Mouse (Mus musculus): ENCODE data around the gene Upk3a. TPM values are rescaled to one million over a fixed set of nuclear protein-coding genes. Genes with fewer than 3 reads are reported as not detected.

Gene Upk3a
- not detected for total RNA-seq (2021)
- long read RNA-seq, experiment 1: 0 reads
- long read RNA-seq, experiment 2: 0 reads

DNA sequence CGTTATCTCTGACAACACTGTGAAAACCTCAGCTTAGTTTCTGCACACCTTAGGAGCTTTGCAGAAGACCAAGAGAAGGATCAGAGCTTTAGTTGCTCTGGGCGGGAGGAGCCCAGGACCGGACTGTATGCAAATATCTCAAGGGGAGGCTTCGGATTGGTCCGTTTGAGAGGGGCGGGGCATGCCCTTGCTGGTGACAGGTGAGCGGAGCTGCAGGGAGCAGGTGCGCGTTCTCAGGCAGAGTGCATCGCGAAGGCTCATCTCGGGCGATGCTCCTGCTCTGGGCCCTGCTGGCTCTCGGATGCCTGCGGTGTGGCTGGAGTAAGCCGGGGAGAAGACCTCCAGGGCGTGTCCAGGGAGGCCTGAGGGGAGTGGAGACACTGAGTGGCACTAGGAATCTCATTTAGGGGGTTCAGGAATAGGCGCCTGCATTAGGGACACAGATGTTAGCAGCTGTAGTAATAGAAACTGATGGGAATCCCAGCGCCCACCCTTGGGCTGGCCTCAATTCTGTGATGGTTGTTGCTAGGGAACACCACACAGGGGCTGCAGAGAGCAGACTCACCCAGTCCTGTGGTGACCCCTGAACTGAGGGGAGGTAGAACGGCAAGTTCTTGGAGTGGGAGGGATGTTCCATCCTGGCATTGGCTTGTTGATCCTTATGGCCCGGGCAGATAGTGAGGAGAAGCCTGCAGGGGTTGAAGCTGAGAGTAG is at the start of gene Upk3a:
Gene Upk3a (plus strand): TSS at position 191 of the 714 bp plus-strand sequence.
- DNase-seq: no peak
- intact Hi-C loops (cut with DNase I): no loop called here

DNA sequence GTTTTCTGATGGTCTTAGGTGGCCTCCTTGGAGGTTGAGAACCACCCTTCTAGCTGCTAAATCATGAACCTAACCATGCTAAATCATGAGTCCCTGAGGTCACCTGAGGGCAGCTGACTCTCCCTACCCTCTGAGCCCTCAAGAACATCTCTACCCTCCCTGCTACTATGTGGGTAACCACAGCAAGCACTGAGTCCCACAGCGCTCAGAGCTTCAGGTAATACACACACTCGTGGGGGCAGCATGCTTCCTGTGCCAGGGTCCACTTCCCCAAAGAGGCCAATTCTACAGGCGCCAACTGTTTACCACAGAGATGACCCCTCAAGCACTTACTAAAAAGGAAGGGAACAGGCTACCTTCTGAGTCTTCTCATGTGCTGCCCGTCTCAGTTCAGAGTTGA is 48.4 kb upstream of the Upk3a start:
- no peak for DNase-seq
- intact Hi-C loops (cut with DNase I): no loop called here

DNA sequence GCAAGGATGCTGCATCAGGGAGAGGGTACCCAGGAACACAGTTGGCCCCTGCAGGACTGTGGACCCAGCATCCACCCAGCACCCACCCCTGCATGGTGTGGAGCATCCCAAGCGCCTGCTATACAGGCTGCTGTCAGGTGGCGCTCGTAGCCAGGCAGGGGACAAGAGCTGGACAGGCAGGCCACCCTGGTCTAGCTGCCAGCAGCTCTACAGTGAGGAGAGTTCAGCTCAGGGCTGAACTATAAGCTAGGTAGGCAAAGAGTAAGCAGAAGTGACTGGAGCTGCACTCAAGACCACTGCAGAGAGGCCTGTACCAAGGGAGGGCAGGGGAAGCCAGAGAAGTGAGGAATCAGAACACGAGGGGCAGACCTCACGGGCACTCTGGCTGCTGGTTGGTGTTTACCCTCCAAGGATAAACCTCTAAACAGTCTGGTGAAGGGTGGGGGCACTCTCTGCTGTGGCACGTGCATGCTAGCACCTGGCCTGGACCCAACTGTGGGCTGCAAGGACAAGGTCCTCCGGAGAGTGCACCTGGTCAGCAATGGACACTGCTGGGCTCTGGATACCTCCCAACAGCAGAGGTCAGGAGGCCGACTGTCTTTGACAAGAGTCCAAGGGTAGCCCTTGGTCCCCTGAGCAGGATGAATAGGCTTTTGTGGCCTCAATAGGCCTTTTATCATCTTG is 43.9 kb upstream of the Upk3a start:
- DNase-seq: no peak
- intact Hi-C loops (cut with DNase I): no loop called here

GRCm38 (mm10) chr15:84973544-84973871 is 43.4 kb upstream of the Upk3a start:
- intact Hi-C loops (cut with DNase I): no loop called here
- no peak for DNase-seq

DNA sequence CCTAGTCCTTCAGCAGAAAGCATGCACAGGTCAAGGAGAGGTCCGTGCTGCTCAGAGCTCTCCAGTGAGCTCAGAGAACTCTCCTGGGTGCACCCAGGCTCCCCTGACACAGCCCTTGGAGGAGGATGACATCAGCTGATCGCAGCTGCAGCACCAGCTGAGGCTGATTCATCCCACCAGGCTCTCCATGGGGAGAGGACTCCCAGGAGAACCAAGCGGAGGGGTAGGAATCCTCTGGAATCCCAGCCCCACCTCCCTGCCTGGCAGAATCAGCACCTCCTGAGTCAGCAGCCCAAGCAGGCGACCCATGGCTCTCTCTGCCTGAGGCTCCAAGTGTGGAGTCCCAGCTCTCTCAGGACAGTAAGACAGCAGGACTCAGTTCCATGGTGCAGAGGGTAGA is 41.2 kb upstream of the Upk3a start:
- intact Hi-C loops (cut with DNase I): no loop called here
- DNase-seq: peak in 1 of 2 experiments; percentile 19

DNA sequence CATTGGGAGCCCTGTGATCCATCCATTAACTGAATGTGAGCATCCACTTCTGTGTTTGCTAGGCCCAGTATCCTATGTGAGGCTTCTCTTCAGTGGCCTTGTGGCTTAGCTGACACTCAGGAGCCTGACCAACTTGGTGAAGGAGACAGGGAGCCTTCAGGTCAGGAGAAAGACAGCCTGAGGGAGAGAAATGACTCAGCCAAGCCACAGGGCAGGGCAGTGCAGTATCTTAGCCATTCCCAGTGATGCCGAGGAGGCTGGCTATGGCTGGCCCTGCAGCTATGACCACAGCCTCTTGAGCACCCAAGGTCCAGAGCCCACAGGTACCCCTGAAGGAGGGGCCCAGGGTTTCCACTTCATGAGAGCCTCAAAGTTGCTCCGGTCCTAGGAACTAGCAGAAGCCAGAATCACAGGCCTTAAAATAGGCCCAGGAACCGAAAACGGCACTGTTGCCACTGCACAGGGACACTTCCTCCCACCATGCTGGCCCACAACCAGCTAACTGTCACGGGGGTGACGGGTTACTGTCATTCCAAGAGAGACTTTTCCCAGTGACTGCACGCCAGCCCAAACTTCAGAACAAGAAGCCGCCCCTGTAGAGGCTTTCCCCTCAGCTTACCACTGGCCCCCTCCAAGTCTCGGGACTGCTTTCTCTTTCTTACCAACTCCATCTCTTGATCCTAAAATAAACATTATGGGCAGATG is 35.2 kb upstream of the Upk3a start:
- no peak for DNase-seq
- intact Hi-C loops (cut with DNase I): no loop called here

DNA sequence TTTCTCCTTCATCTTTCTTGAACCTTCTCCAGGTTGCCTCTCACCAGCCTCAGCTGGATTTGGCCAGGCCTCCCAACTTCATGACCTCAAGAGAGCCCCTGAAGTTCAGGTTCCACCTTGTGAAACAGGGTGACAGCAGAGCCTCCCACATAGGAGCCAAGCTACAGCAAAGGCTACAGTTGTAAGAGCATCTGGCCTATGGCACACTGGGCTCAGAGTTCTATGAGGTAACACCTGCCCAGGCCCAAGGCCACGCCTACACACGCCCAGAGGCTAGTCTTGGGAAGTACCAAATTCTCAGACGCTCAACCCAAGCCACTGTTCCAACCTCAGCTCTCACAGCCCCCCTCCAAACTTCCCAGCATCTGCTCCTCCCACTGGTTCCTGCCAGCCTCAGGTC is 34.1 kb upstream of the Upk3a start:
- intact Hi-C loops (cut with DNase I): no loop called here

GRCm38 (mm10) chr15:84983721-84984120 is 33.2 kb upstream of the Upk3a start:
- intact Hi-C loops (cut with DNase I): no loop called here
- no peak for DNase-seq

More for the DNA sequence above, 34.1 kb upstream of the Upk3a start:
- no peak for DNase-seq

DNA sequence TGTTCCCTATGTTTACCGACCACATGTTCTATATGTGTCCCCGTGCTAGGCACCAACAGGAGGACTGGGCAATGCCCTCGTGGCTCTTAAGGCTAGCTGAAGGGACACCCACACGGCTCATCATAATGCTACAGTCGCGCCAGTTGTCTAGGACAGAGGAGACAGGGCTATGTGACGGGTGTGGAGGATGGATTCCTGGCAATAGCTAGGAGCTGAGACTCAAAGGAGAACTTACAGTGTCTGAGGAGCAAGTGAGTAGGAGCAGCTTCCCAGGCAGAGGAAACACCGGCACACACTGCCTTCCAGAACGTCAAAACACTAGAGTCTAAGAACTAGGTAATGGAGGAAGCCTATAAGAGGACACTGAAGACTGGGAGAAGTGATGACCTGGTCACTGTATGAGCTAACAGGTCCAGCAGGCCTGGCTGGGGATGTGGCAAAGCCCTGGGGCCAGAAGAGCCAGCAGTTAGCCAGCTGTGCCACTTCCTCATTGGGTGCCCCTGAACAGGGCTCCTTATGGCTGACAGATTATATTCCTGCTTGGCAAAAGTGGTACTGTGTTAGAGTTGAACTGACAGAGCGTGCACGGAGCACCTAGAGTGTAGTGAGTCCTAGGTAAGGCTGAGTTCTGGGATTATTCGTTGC is 31.3 kb upstream of the Upk3a start:
- DNase-seq: no peak
- intact Hi-C loops (cut with DNase I): loop anchor here (5.0 kb wide), 1 partner anchor 58 kb away; no protein-coding TSS in a partner anchor

DNA sequence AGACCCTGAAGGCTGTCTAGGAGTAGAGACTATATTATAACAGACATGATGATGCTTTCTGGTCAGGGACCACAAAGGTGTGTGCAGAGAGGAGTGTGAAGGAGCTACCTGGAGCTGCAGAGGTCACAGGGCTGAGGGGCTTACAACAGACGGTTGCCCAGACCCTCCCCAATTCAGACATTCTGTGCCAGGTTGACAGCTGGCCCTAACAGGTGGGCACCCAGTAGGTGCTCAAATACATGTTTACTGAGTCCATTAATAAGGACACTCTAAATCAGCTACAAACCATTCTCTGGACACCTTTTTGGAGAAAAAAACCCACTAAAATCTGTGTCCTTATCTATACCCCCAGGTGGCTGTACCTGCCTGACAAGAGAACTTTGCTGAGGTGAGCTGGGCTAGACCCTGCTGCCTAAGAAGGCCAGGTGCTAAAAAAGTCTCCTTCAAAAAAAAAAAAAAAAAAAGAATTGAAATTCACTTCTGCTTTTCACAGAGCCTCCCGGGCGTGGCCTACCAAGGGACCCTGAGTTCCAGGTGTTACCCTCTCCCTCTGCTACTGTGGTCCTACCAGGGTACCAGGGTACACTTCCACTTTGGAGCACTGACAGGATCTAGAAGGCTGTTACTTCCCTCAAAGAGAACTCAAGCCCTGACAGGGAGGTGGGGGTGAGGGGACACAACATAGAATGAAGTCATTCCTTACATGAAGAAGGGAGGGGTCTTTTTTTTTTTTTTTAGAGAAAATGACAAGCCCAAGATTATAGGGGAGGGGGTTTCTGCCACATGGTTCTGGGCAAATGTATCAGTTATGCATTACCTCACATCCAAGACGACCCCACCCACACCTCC is 30.5 kb upstream of the Upk3a start:
- intact Hi-C loops (cut with DNase I): loop anchor here (5.0 kb wide), 1 partner anchor 59 kb away; no protein-coding TSS in a partner anchor
- DNase-seq: no peak

DNA sequence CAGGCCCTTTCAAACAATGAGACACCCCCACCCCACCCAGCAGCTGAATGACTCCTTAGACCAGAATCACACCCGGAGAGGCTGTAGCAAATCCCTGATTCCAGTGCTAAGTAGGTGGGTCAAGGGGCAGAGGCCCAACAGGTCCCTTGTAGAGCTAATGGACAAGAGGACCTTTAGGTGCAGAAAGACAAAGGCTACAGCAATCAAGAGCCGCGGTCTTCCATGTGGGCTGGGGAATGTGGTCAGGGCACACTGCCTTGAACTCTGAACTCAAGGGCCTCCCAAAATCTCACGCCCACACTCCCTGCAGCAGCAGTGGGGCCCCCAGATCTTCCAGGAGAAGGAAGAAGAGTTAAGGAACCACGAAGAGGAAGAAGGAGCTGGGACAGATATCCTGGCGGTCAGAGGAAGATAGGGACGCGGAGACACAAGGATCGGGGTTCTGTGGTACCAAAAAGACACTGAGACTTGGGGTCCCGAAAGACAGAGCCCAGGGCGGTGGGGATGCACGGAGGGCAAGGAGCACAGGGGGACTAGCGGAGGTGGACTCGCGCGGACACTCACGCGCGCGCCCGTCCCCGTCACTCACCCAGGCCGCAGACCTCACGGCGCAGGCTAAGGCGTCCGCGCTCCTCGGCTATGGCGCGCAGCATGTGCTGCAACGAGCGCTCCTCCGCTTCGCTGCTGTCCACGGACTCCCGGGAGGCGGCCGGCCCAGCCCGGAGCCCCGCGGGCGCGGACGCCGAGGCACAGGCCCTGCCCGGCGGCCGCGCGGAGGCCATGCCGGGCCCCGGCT is 29.7 kb upstream of the Upk3a start:
- intact Hi-C loops (cut with DNase I): loop anchor here (5.0 kb wide), 1 partner anchor 60 kb away; no protein-coding TSS in a partner anchor
- no peak for DNase-seq

- intact Hi-C loops (cut with DNase I): loop anchor here (5.0 kb wide), 1 partner anchor 61 kb away; no protein-coding TSS in a partner anchor
- peak; percentile 88 to 89 for DNase-seq
These were observed 28.8 kb upstream of the Upk3a start, which contains the start of gene 5031439G07Rik for GRCm38 (mm10) chr15:84987874-84988825. 5031439G07Rik (minus strand) TSS chr15:84988551.

GRCm38 (mm10) chr15:84989098-84989497 is 27.8 kb upstream of the Upk3a start:
- DNase-seq: no peak
- intact Hi-C loops (cut with DNase I): loop anchor here (5.0 kb wide), 1 partner anchor 62 kb away; no protein-coding TSS in a partner anchor

DNA sequence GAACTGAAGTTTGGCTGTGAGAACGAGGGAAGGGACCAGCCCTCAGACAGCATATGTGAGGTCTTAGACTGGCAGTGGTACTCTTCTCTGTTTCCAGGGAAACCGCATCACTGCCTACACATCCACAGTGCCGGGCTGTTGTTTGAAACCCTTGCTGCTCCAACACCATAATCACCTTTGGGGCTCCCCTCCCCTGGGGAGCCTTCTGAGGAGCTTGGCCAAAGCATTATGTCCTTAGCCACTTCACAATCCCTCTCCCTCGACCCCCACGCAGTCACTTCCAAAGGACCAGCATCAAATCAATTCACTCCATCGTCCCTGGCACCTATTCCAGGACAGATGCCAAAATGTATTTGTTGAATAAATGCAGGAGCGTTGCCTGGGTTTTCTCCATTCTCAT is 27.2 kb upstream of the Upk3a start:
- intact Hi-C loops (cut with DNase I): loop anchor here (5.0 kb wide), 1 partner anchor 62 kb away; no protein-coding TSS in a partner anchor
- no peak for DNase-seq

DNA sequence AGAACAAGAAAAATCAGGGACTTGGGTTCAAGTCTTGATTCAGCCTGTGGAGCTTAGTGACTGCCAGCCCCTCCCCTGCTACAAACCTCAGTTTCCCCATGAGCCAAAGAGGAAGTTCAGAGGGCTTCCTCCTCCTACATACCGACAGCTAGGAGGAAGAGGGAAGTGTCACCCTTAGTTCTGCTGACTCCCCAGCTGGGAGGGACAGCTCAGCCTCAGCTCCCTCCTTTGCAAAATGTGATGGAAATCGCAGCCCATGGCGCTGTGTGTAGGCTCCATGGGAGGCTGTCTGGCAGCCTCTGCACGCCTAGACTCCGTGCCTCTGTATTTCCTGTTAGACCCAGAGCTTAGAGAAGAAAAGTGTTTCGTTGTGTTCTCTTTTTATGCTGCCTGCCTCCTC is 22.4 kb upstream of the Upk3a start:
- DNase-seq: no peak
- intact Hi-C loops (cut with DNase I): no loop called here

GRCm38 (mm10) chr15:84995041-84995440 is 21.9 kb upstream of the Upk3a start:
- no peak for DNase-seq
- intact Hi-C loops (cut with DNase I): no loop called here

DNA sequence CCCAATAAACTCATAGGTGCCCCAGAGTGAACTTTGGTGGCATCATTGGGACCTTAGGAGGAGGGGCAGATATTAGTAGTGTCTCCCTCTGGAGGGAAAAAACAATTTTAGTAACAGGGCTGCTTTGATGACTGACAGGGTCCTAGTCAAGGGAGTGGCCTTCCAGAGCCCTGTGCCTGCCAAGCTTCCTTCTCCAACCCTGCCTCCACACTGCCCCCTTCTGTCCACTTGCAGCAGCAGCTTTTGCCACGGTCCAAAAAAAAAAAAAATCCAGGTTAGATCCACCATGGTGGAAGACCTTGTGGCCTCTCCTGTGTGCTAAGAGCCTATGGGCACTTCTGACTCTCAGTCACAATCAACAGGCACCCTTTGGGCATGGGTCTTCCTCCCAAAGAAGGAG is 21.0 kb upstream of the Upk3a start:
- intact Hi-C loops (cut with DNase I): no loop called here

More for the DNA sequence above, 21.0 kb upstream of the Upk3a start:
- DNase-seq: peak; percentile 71 to 82
